In the genomic region with DNA sequence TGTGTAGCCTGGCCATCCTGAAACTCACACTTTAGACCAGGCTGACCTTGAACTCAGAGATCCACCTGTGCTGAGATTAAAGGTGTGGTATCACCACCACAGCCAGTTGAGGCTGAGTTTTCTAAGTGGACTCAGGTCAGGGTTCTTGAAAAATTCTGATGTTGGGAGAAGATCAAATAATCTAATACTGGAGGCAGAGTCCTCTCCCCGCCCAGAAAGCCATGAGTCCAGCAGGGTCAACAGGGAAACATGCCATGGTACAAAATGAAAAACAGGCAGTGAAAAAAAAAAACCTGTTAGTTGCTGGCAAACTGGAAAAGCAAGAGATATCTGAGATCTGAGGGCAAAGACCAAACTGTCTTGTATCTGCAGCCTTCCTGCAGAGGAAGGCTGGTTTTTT, we compare ENCODE assay signal across 26 mouse cellular contexts. TPM values are rescaled to one million over a fixed set of nuclear protein-coding genes. Genes with fewer than 3 reads are reported as not detected.
DNase-seq lines count a peak whose midpoint lies in the region; ATAC-seq and TF ChIP-seq lines count a peak whose summit lies in the region.
"Had no signal": no experiment of that assay in that cellular context is flagged by ENCODE, and none has a peak within 500 bp of the region (broad histone marks: within the 10 kb centered on the region; RNA-seq: fewer than 3 reads in every experiment).

No protein-coding gene starts in this region.

- no peak overlapping the region for H3K4me2 ChIP-seq in kidney, embryonic 15.5 days
- H3K4me2 ChIP-seq in intestine, embryonic 15.5 days (replicated peaks): no peak overlapping the region
- H3K4me2 ChIP-seq: embryonic facial prominence, embryonic 15.5 days; heart, embryonic 11.5 days; heart, embryonic 15.5 days; hindbrain, embryonic 13.5 days had no signal

- no peaks in the 10 kb centered on the region for H3K27me3 ChIP-seq in kidney, adult 2 months (replicated peaks; ENCODE audit: control insufficient read depth, insufficient read depth, low read length)
- no peaks in the 10 kb centered on the region for H3K27me3 ChIP-seq in kidney, embryonic 15.5 days
- H3K27me3 ChIP-seq in MEL (ENCODE audit: control insufficient read depth in 1 of 2, insufficient read depth in 2 of 2, low read length in 2 of 2): no peaks in the 10 kb centered on the region
- H3K27me3 ChIP-seq in intestine, embryonic 15.5 days (replicated peaks): no peaks in the 10 kb centered on the region
- H3K27me3 ChIP-seq: embryonic facial prominence, embryonic 15.5 days; hindbrain, embryonic 13.5 days had no signal

- no peaks in the 10 kb centered on the region for H3K79me2 ChIP-seq in MEL (ENCODE audit: control insufficient read depth, insufficient read depth, low read length, poor library complexity)

- DNase-seq in kidney, adult 2 months: peak; percentile 83
- DNase-seq in MEL (ENCODE audit: low read depth, low spot score): no peak
- peak; percentile 57 to 59 for DNase-seq in kidney, postnatal 36 days
- no peak for DNase-seq in gastrocnemius, postnatal 25 days
- DNase-seq: adrenal gland, adult 8-10 months; adrenal gland, postnatal 36 days; cerebellum, adult 11 months; cerebellum, adult 8-10 months; cerebellum, postnatal 14 days; embryo, embryonic 11 days; heart, adult 18-20 months; heart, postnatal 14 days had no signal

- no peak for TF ChIP-seq EP300 in MEL (IDR thresholded peaks at IDR 0.05; ENCODE audit: low read depth in 1 of 2, low read length in 2 of 2)

- no peak for TF ChIP-seq POLR2A in kidney, adult 2 months (IDR thresholded peaks at IDR 0.05; ENCODE audit: low read depth, low read length)
- no peak for TF ChIP-seq POLR2A in MEL (IDR thresholded peaks at IDR 0.05; ENCODE audit: control insufficient read depth in 1 of 2, insufficient read depth in 1 of 2, low read depth in 1 of 2, low read length in 2 of 2, poor library complexity in 1 of 2)

- TF ChIP-seq RAD21 in MEL (IDR thresholded peaks at IDR 0.05; ENCODE audit: low read depth, low read length): no peak

- no peak for ATAC-seq in kidney, embryonic 15.5 days (replicated peaks; ENCODE audit: low FRiP score)
- peak; percentile 41 for ATAC-seq in intestine, embryonic 15.5 days
- ATAC-seq in granulocyte monocyte progenitor cell, adult 5-6 weeks (replicated peaks; ENCODE audit: poor library complexity, severe bottlenecking): no peak
- ATAC-seq: forebrain, embryonic 14.5 days; hindbrain, postnatal 0 days had no signal

- WGBS in kidney, adult 2 months: 53% methylated on average over 1 of the region's 1 CpGs
- WGBS in kidney, embryonic 15.5 days: 69% methylated on average over 1 of the region's 1 CpGs
- WGBS in intestine, embryonic 15.5 days: 45% methylated on average over 1 of the region's 1 CpGs

- H3K27ac ChIP-seq in kidney, adult 2 months (ENCODE audit: insufficient read depth, low read depth, low read length): peak overlapping the region; percentile 95
- no peak overlapping the region for H3K27ac ChIP-seq in kidney, embryonic 15.5 days
- no peak overlapping the region for H3K27ac ChIP-seq in MEL (ENCODE audit: control insufficient read depth, low read depth, low read length)
- H3K27ac ChIP-seq in intestine, embryonic 15.5 days: peak overlapping the region; percentile 36; the same call in 1 of the 2 replicates
- H3K27ac ChIP-seq: embryonic facial prominence, embryonic 15.5 days; forebrain, embryonic 10.5 days; heart, embryonic 15.5 days; hindbrain, embryonic 13.5 days; hindbrain, postnatal 0 days had no signal

- no peaks in the 10 kb centered on the region for H3K9me3 ChIP-seq in kidney, embryonic 15.5 days (replicated peaks)
- no peaks in the 10 kb centered on the region for H3K9me3 ChIP-seq in MEL (replicated peaks; ENCODE audit: insufficient read depth, low read length)
- no peaks in the 10 kb centered on the region for H3K9me3 ChIP-seq in intestine, embryonic 15.5 days
- H3K9me3 ChIP-seq: embryonic facial prominence, embryonic 15.5 days; forebrain, embryonic 10.5 days; heart, embryonic 15.5 days; hindbrain, embryonic 13.5 days had no signal

- no peak overlapping the region for H3K9ac ChIP-seq in kidney, embryonic 15.5 days
- no peak overlapping the region for H3K9ac ChIP-seq in MEL (ENCODE audit: control insufficient read depth, low read depth, low read length, poor library complexity, severe bottlenecking)
- H3K9ac ChIP-seq in intestine, embryonic 15.5 days: no peak overlapping the region
- H3K9ac ChIP-seq: embryonic facial prominence, embryonic 15.5 days; heart, embryonic 15.5 days; hindbrain, embryonic 13.5 days had no signal

- no peak overlapping the region for H3K4me3 ChIP-seq in kidney, adult 2 months (ENCODE audit: insufficient read depth, low read depth, low read length)
- H3K4me3 ChIP-seq in kidney, embryonic 15.5 days (replicated peaks): no peak overlapping the region
- no peak overlapping the region for H3K4me3 ChIP-seq in MEL (ENCODE audit: control insufficient read depth in 1 of 2, insufficient read depth in 1 of 2, low read depth in 2 of 2, low read length in 2 of 2)
- H3K4me3 ChIP-seq in intestine, embryonic 15.5 days (replicated peaks): no peak overlapping the region
- H3K4me3 ChIP-seq: embryonic facial prominence, embryonic 15.5 days; erythroblast, embryonic 14.5 days; forebrain, embryonic 10.5 days; heart, embryonic 15.5 days; hindbrain, embryonic 13.5 days had no signal

- no peak for TF ChIP-seq CTCF in kidney, adult 2 months (conservative IDR thresholded peaks at IDR 0.05; ENCODE audit: insufficient read depth, insufficient read length, low read depth, low read length)
- no peak for TF ChIP-seq CTCF in MEL (IDR thresholded peaks at IDR 0.05 in 2 of 3, conservative IDR thresholded peaks at IDR 0.05 in 1 of 3; ENCODE audit: control insufficient read depth in 1 of 3, insufficient read depth in 1 of 3, low read depth in 2 of 3, low read length in 3 of 3, poor library complexity in 1 of 3, severe bottlenecking in 1 of 3)

- peaks cover 14% of the 10 kb centered on the region for H3K4me1 ChIP-seq in kidney, adult 2 months (ENCODE audit: control insufficient read depth, insufficient read depth, low read length)
- H3K4me1 ChIP-seq in kidney, embryonic 15.5 days: no peaks in the 10 kb centered on the region
- H3K4me1 ChIP-seq in MEL (ENCODE audit: control insufficient read depth in 1 of 2, insufficient read depth in 2 of 2, low read length in 2 of 2): peaks cover 9 to 20% of the 10 kb centered on the region in 2 experiments
- H3K4me1 ChIP-seq in intestine, embryonic 15.5 days (replicated peaks): no peaks in the 10 kb centered on the region
- H3K4me1 ChIP-seq: embryonic facial prominence, embryonic 15.5 days; forebrain, embryonic 10.5 days; hindbrain, embryonic 13.5 days had no signal

- H3K36me3 ChIP-seq in kidney, adult 2 months (ENCODE audit: control insufficient read depth, insufficient read depth, low read length): no peaks in the 10 kb centered on the region
- no peaks in the 10 kb centered on the region for H3K36me3 ChIP-seq in kidney, embryonic 15.5 days
- H3K36me3 ChIP-seq in MEL (ENCODE audit: control insufficient read depth in 1 of 2, insufficient read depth in 2 of 2, low read length in 2 of 2): peaks cover 0 to 9% of the 10 kb centered on the region in 2 experiments; a peak in 2 of 4 replicates
- H3K36me3 ChIP-seq in intestine, embryonic 15.5 days: no peaks in the 10 kb centered on the region
- H3K36me3 ChIP-seq: embryonic facial prominence, embryonic 15.5 days; forebrain, embryonic 10.5 days; heart, embryonic 15.5 days; hindbrain, embryonic 13.5 days had no signal

TF ChIP-seq in MEL, 35 proteins besides CTCF, POLR2A, EP300 and RAD21:
- TF ChIP-seq ZNF384 (IDR thresholded peaks at IDR 0.05; ENCODE audit: low read depth, low read length) (peak; percentile 49; the same call in 1 of the 2 replicates), CHD1 (IDR thresholded peaks at IDR 0.05; ENCODE audit: low read depth, low read length) (no peak), MYB (IDR thresholded peaks at IDR 0.05; ENCODE audit: low read depth, low read length) (no peak)

RNA-seq across cellular contexts. Expression of gene Slc6a20b, which starts 7.7 kb away (rescaled TPM):
- polyA plus RNA-seq in kidney, adult 2 months (2012; rRNA removed): 341 and 382 TPM in 2 replicates
- polyA plus RNA-seq in kidney, embryonic 15.5 days (2015; fragmentation: Nextera tagmentation; extraction: Ambion mirVana): 2.2 and 2.7 TPM in 2 replicates
- 0.35 and 0.46 TPM in 2 replicates for total RNA-seq in MEL (2012; rRNA removed)
- polyA plus RNA-seq in MEL (2012; ENCODE audit: insufficient read depth in 1 of 2, insufficient read length in 2 of 2, low read depth in 1 of 2, low replicate concordance in 2 of 2, missing spikeins in 1 of 2): under 1 TPM in 1 of 2 experiments, not detected in 1; 0.01 TPM
- 0.45 and 0.59 TPM in 2 replicates for polyA plus RNA-seq in intestine, embryonic 15.5 days (2015; fragmentation: Nextera tagmentation; extraction: Ambion mirVana)
- not detected in 2 replicates for total RNA-seq in granulocyte monocyte progenitor cell, adult 5-6 weeks (2014; fragmentation: Nextera tagmentation)
- total RNA-seq in granulocyte monocyte progenitor cell, adult 5-6 weeks (2017): 0.21 and 0.26 TPM in 2 replicates
- not detected for total RNA-seq in gastrocnemius, postnatal 25 days (2021)
- total RNA-seq: adrenal gland, adult 8-10 months; adrenal gland, postnatal 36 days; gastrocnemius, adult 8-10 months; heart, adult 18-20 months; heart, postnatal 14 days had no signal

RNA-seq across cellular contexts. Expression of gene Ccr9, which starts 38.1 kb away (rescaled TPM):
- polyA plus RNA-seq in kidney, adult 2 months (2012; rRNA removed): 0.24 and 0.91 TPM in 2 replicates
- polyA plus RNA-seq in kidney, embryonic 15.5 days (2015; fragmentation: Nextera tagmentation; extraction: Ambion mirVana): 0.08 and 0.12 TPM in 2 replicates
- total RNA-seq in MEL (2012; rRNA removed): not detected in 2 replicates
- not detected for polyA plus RNA-seq in MEL (2012; ENCODE audit: insufficient read depth in 1 of 2, insufficient read length in 2 of 2, low read depth in 1 of 2, low replicate concordance in 2 of 2, missing spikeins in 1 of 2)
- polyA plus RNA-seq in intestine, embryonic 15.5 days (2015; fragmentation: Nextera tagmentation; extraction: Ambion mirVana): 0.54 and 0.75 TPM in 2 replicates
- total RNA-seq in granulocyte monocyte progenitor cell, adult 5-6 weeks (2014; fragmentation: Nextera tagmentation): not detected in 2 replicates
- total RNA-seq in granulocyte monocyte progenitor cell, adult 5-6 weeks (2017): 0.13 TPM in 1 of 2 replicates, not detected in the other
- total RNA-seq in gastrocnemius, postnatal 25 days (2021): under 1 TPM in 1 of 2 experiments, not detected in 1; 0.16 TPM
- total RNA-seq: ES-E14; gastrocnemius, adult 8-10 months had no signal
- polyA plus RNA-seq: erythroblast, embryonic 14.5 days had no signal

RNA-seq across cellular contexts. Expression of gene Slc6a20a, which starts 38.6 kb away (rescaled TPM):
- polyA plus RNA-seq in kidney, adult 2 months (2012; rRNA removed): 26.8 and 40.4 TPM in 2 replicates
- 0.58 and 0.78 TPM in 2 replicates for polyA plus RNA-seq in kidney, embryonic 15.5 days (2015; fragmentation: Nextera tagmentation; extraction: Ambion mirVana)
- not detected in 2 replicates for total RNA-seq in MEL (2012; rRNA removed)
- polyA plus RNA-seq in MEL (2012; ENCODE audit: insufficient read depth in 1 of 2, insufficient read length in 2 of 2, low read depth in 1 of 2, low replicate concordance in 2 of 2, missing spikeins in 1 of 2): not detected
- polyA plus RNA-seq in intestine, embryonic 15.5 days (2015; fragmentation: Nextera tagmentation; extraction: Ambion mirVana): 16.8 and 19.8 TPM in 2 replicates
- not detected in 2 replicates for total RNA-seq in granulocyte monocyte progenitor cell, adult 5-6 weeks (2014; fragmentation: Nextera tagmentation)
- not detected in 2 replicates for total RNA-seq in granulocyte monocyte progenitor cell, adult 5-6 weeks (2017)
- not detected for total RNA-seq in gastrocnemius, postnatal 25 days (2021)
- total RNA-seq: gastrocnemius, adult 8-10 months; heart, adult 18-20 months; heart, postnatal 14 days; hematopoietic stem cell, adult 5-6 weeks had no signal
- polyA plus RNA-seq: heart, embryonic 11.5 days; heart, embryonic 15.5 days had no signal

Comparison
In these comparisons a context has a peak if more than half of its experiments do, and no peak if none do; other contexts are left out.
1. H3K27ac ChIP-seq: peak in kidney, adult 2 months (single experiment) and intestine, embryonic 15.5 days (single experiment); none in kidney, embryonic 15.5 days (single experiment) and MEL (single experiment).
2. RNA of gene Slc6a20b, which starts 7.7 kb away (polyA plus RNA-seq): 341 to 382 TPM in kidney, adult 2 months; 2.2 to 2.7 TPM in kidney, embryonic 15.5 days, 0.45 to 0.59 TPM in intestine, embryonic 15.5 days and 0.01 TPM in MEL; every median in the first group is over 10 times any median in the second.
3. RNA of gene Slc6a20a, which starts 38.6 kb away (polyA plus RNA-seq): 26.8 to 40.4 TPM in kidney, adult 2 months and 16.8 to 19.8 TPM in intestine, embryonic 15.5 days; 0.58 to 0.78 TPM in kidney, embryonic 15.5 days and not detected in MEL; every median in the first group is over 10 times any median in the second.
4. DNase-seq: peak in kidney, adult 2 months (single experiment) and kidney, postnatal 36 days (2 of 2); none in MEL (single experiment) and gastrocnemius, postnatal 25 days (single experiment).